Mouse (Mus musculus) hindbrain, embryonic 11.5 days (tissue): ENCODE data around the gene Tpi1. TPM values are rescaled to one million over a fixed set of nuclear protein-coding genes. Genes with fewer than 3 reads are reported as not detected.

Source experiments
- ATAC-seq: fragments of 200-750 bp; cut with Nextera tagmentation; 2 replicates; pipeline ENCODE4 v1.8.0; 2017; ENCODE audit warnings: mild to moderate bottlenecking, moderate TSS enrichment, moderate library complexity; ENCODE audit not compliant: low FRiP score
- DNase-seq: peaks from one replicate; pipeline ENCODE4 v3.0.0-alpha.2; 2015; ENCODE audit warnings: low spot score
- H3K27ac ChIP-seq: fragments of 300-500 bp; sonication (generic); 2 replicates; pipeline ENCODE4 v1.5.1; 2014; ENCODE audit warnings: mild to moderate bottlenecking, low read depth, low read length
- H3K27me3 ChIP-seq: fragments of 300-500 bp; sonication (generic); 2 replicates; pipeline ENCODE4 v1.6.1; 2014; ENCODE audit warnings: mild to moderate bottlenecking, low read length, moderate library complexity, mixed read lengths; ENCODE audit not compliant: control insufficient read depth, insufficient read depth
- H3K36me3 ChIP-seq: fragments of 300-500 bp; sonication (generic); 2 replicates; pipeline ENCODE4 v1.6.1; 2014; ENCODE audit warnings: mild to moderate bottlenecking, low read length, moderate library complexity, mixed read lengths; ENCODE audit not compliant: control insufficient read depth, insufficient read depth
- H3K4me1 ChIP-seq: fragments of 300-500 bp; sonication (generic); replicated peaks from 2 replicates; pipeline ENCODE4 v1.6.1; 2014; ENCODE audit warnings: low read length, mixed read lengths; ENCODE audit not compliant: control insufficient read depth, insufficient read depth
- H3K4me2 ChIP-seq: fragments of 300-500 bp; sonication (generic); replicated peaks from 2 replicates; pipeline ENCODE4 v1.6.1; 2014; ENCODE audit warnings: mild to moderate bottlenecking, low read depth, low read length
- H3K4me3 ChIP-seq: fragments of 300-500 bp; sonication (generic); 2 replicates; pipeline ENCODE4 v1.5.1; 2014; ENCODE audit warnings: low read depth, low read length
- H3K9ac ChIP-seq: fragments of 300-500 bp; sonication (generic); 2 replicates; pipeline ENCODE4 v1.6.1; 2014; ENCODE audit warnings: low read depth, low read length
- H3K9me3 ChIP-seq: fragments of 300-500 bp; sonication (generic); 2 replicates; pipeline ENCODE4 v1.6.1; 2016; ENCODE audit warnings: low read length; ENCODE audit not compliant: control insufficient read depth
- WGBS: fragments of 180-500 bp; shearing (Covaris S2); extraction: QIAGEN DNeasy Blood & Tissue Kit; methylation state at CpG from one replicate; pipeline ENCODE4 v1.1.7; 2014; 5-methylcytosine and 5-hydroxymethylcytosine counted together
- polyA plus RNA-seq: library from polyadenylated mRNA; unstranded; fragments of >200 nt; fragmentation: Nextera tagmentation; extraction: Ambion mirVana; gene quantifications from 2 replicates; pipeline ENCODE4 v1.2.1, GENCODE M21; 2014

Tpi1 gene
- polyA plus RNA-seq, 1 experiment from 2014 or later: 618 TPM

- no peak for DNase-seq
- peak overlapping the region; percentile 49 for H3K4me2 ChIP-seq
- H3K36me3 ChIP-seq: no peaks in the 10 kb centered on the region
- H3K27me3 ChIP-seq: no peaks in the 10 kb centered on the region; the same call in 1 of the 2 replicates
- H3K4me1 ChIP-seq: no peaks in the 10 kb centered on the region; the same call in 1 of the 2 replicates
- WGBS: 3% methylated on average over 10 of the region's 10 CpGs
- H3K9ac ChIP-seq: no peak overlapping the region
- peak overlapping the region; percentile 23 for H3K4me3 ChIP-seq
- ATAC-seq: peak; percentile 36; the same call in 1 of the 2 replicates
- H3K27ac ChIP-seq: no peak overlapping the region
- no peaks in the 10 kb centered on the region for H3K9me3 ChIP-seq
Observed at GRCm38 (mm10) chr6:124779984-124780416, 34.1 kb downstream of the Tpi1 start.

- Histone ChIP-seq H3K9ac (no peak within 1 kb of the TSS), H3K4me1 (no peaks in the 10 kb centered on the region; the same call in 1 of the 2 replicates), H3K27me3 (no peaks in the 10 kb centered on the region; the same call in 1 of the 2 replicates), H3K4me3 (peak within 1 kb of the TSS; percentile 23), H3K9me3 (no peaks in the 10 kb centered on the region), H3K27ac (no peak within 1 kb of the TSS), H3K4me2 (peak within 1 kb of the TSS; percentile 49), H3K36me3 (no peaks in the 10 kb centered on the region)
- WGBS: 4% methylated on average over 23 of the region's 23 CpGs
- ATAC-seq: peak; percentile 58
- peak; percentile 79 for DNase-seq
Observed at GRCm38 (mm10) chr6:124779222-124779983, 34.7 kb downstream of the Tpi1 start, which contains the start of gene Lrrc23. TSS of gene Lrrc23 (minus strand) at chr6:124779727.

- no peak overlapping the region for H3K27ac ChIP-seq
- peaks cover 2% of the 10 kb centered on the region; the same call in 1 of the 2 replicates for H3K27me3 ChIP-seq
- WGBS: 82% methylated on average over 15 of the region's 15 CpGs
- DNase-seq (no peak), ATAC-seq (no peak)
- no peaks in the 10 kb centered on the region; the same call in 1 of the 2 replicates for H3K4me1 ChIP-seq
- no peak overlapping the region for H3K4me2 ChIP-seq
- H3K9ac ChIP-seq: no peak overlapping the region
- no peaks in the 10 kb centered on the region for H3K36me3 ChIP-seq
- H3K9me3 ChIP-seq: no peaks in the 10 kb centered on the region
- no peak overlapping the region for H3K4me3 ChIP-seq
Observed at GRCm38 (mm10) chr6:124770511-124770910, 43.6 kb downstream of the Tpi1 start.

- 66% methylated on average over 7 of the region's 7 CpGs for WGBS
- no peaks in the 10 kb centered on the region for H3K36me3 ChIP-seq
- H3K27ac ChIP-seq: no peak overlapping the region
- ATAC-seq: no peak
- no peaks in the 10 kb centered on the region for H3K9me3 ChIP-seq
- no peak for DNase-seq
- H3K4me2 ChIP-seq: peak overlapping the region; percentile 51
- peaks cover 2% of the 10 kb centered on the region; the same call in 1 of the 2 replicates for H3K27me3 ChIP-seq
- no peak overlapping the region for H3K9ac ChIP-seq
- H3K4me3 ChIP-seq: no peak overlapping the region; the same call in 1 of the 2 replicates
- no peaks in the 10 kb centered on the region; the same call in 1 of the 2 replicates for H3K4me1 ChIP-seq
Observed at GRCm38 (mm10) chr6:124770013-124770412, 44.1 kb downstream of the Tpi1 start.

DNA sequence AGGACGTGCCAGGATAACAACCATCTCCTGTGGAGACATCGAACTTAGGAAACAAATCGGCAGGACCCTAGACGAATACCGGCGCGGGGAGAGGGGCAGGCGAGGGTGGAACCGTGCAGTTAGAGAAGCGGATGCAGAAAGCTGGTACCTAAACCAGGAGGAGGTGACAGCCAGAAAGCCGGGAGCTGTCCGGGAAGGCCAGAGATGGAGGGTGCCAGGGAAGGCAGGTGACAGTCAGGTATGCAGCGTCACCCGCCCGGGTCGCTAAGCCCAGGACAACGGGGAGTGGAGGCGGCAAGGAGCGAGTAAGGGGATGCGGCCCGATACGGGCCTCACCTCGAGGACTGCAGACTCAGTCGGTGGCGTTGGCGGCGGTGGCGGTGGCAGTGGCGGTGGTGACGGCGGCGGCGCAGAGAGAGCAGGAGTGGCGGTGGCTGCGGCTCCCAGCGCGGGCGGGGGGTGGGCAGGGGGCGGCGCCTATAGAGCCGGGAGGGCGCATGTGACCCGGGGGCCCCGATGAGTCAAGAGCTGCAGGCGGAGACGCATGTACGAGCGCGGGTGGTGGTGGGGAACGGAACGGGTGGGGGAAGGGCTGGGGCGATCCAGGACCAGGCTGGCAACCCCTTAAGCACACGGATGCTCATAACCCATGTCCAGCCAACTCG is 44.9 kb downstream of the Tpi1 start, which contains the start of gene Eno2:
Gene Eno2 (minus strand): TSS at position 573 of the 665 bp plus-strand sequence.
- peak; percentile 81 for ATAC-seq
- Histone ChIP-seq H3K36me3 (no peaks in the 10 kb centered on the region), H3K9ac (peak within 1 kb of the TSS; percentile 46), H3K4me1 (no peaks in the 10 kb centered on the region; the same call in 1 of the 2 replicates), H3K27me3 (peaks cover 2% of the 10 kb centered on the region; the same call in 1 of the 2 replicates), H3K9me3 (no peaks in the 10 kb centered on the region), H3K4me3 (peak within 1 kb of the TSS; percentile 35), H3K27ac (no peak within 1 kb of the TSS), H3K4me2 (peak within 1 kb of the TSS; percentile 51)
- 1% methylated on average over 42 of the region's 54 CpGs for WGBS
- peak; percentile 68 for DNase-seq

GRCm38 (mm10) chr6:124768704-124769044 is 45.4 kb downstream of the Tpi1 start:
- Histone ChIP-seq H3K9ac (peak overlapping the region; percentile 46; the same call in 1 of the 2 replicates), H3K9me3 (no peaks in the 10 kb centered on the region), H3K4me2 (peak overlapping the region; percentile 51), H3K27ac (no peak overlapping the region), H3K4me3 (peak overlapping the region; percentile 35), H3K4me1 (no peaks in the 10 kb centered on the region; the same call in 1 of the 2 replicates), H3K27me3 (peaks cover 2% of the 10 kb centered on the region; the same call in 1 of the 2 replicates), H3K36me3 (no peaks in the 10 kb centered on the region)
- DNase-seq (no peak), ATAC-seq (no peak; the same call in 1 of the 2 replicates)
- WGBS: 5% methylated on average over 9 of the region's 9 CpGs

DNA sequence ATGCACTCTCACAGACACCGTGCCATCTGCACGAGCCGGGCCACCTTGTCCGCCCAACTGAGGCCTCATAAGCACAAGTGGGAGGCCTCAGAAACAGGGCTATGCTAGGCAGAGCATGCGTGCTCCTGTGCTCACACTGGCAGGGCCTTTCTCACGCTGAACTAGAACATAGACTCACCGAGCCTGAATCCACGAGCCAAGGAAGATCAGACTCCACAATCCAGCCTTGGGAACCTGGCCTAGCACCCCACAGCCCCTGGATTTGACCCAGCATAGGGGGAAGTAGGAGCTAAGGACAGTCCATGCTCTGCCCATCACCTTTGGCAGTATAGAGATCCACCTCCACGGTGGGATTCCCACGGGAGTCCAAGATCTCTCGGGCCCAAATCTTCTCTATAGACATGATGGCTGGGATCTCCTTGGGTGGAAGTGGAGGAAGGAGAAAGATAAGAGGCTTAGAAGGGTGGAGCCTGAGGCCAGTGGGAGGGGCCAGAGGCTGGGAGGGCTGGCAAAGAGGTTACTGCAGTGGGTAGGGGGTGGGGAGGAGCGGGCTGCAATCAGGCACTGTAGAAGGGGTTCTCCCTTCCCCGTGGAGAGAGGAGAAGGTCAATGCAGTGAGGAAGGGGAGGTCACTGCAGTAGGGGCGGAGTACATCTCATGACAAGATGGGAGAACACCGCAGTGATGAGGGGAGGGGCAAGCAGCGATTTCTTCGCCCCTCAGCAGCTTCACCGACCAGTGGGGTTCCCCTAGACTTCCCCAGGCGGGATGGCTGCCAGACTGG is 46.0 kb downstream of the Tpi1 start:
- 22% methylated on average over 19 of the region's 19 CpGs for WGBS
- Histone ChIP-seq H3K9ac (no peak overlapping the region), H3K4me3 (no peak overlapping the region), H3K9me3 (no peaks in the 10 kb centered on the region), H3K4me2 (peak overlapping the region; percentile 51; the same call in 1 of the 2 replicates), H3K36me3 (no peaks in the 10 kb centered on the region), H3K27ac (no peak overlapping the region), H3K4me1 (no peaks in the 10 kb centered on the region; the same call in 1 of the 2 replicates), H3K27me3 (peaks cover 2% of the 10 kb centered on the region; the same call in 1 of the 2 replicates)
- ATAC-seq (peak; percentile 38), DNase-seq (no peak)

DNA sequence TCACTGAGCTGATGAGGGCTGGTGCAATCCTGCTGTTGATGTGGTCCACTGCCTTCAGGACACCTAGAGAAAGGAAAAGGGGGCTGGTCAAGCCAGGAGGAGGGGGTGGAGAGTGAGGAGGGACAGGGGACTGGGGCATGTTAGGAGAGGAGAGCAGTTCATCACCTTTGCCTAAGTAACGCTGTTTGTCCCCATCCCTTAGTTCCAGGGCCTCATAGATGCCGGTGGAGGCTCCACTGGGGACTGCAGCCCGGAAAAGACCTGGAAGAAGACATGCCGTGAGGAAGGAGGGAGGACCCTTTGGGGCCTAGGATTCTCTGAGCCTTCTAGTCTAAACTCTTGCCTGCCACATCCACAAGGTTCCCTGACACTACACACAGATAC is 46.6 kb downstream of the Tpi1 start:
- no peaks in the 10 kb centered on the region for H3K9me3 ChIP-seq
- no peak overlapping the region for H3K4me2 ChIP-seq
- H3K4me1 ChIP-seq: no peaks in the 10 kb centered on the region; the same call in 1 of the 2 replicates
- DNase-seq: no peak
- no peak overlapping the region for H3K4me3 ChIP-seq
- no peak overlapping the region for H3K9ac ChIP-seq
- H3K36me3 ChIP-seq: no peaks in the 10 kb centered on the region
- no peak overlapping the region for H3K27ac ChIP-seq
- H3K27me3 ChIP-seq: peaks cover 4% of the 10 kb centered on the region
- 34% methylated on average over 4 of the region's 4 CpGs for WGBS
- ATAC-seq: no peak
